Mouse (Mus musculus): ENCODE measurements at regions not wholly inside any gene's neighbourhood (a gene's known extent, or its start where the extent isn't known, plus 50 kb on each side); places are given as distances from the start of the nearest gene placed in this dataset.

- DNase-seq = peak; percentile 83
- H3K4me3 ChIP-seq (ENCODE audit: low read depth, low read length) = no peak overlapping the region
- peaks cover 14% of the 10 kb centered on the region for H3K4me1 ChIP-seq (ENCODE audit: insufficient read depth)
- ATAC-seq (ENCODE audit: insufficient read depth) = peak; percentile 39; the same call in 1 of the 2 replicates
- no peak overlapping the region for H3K9ac ChIP-seq
- H3K27ac ChIP-seq (ENCODE audit: low read depth) = 0 out of 2 replicates have a peak overlapping the region, but pooled peaks have one; percentile 31
- H3K4me2 ChIP-seq = peak overlapping the region; percentile 16; the same call in 1 of the 2 replicates
- 39% methylated on average over 20 of the region's 20 CpGs for WGBS
- H3K36me3 ChIP-seq (ENCODE audit: insufficient read depth) = no peaks in the 10 kb centered on the region
- TF ChIP-seq CTCF (IDR thresholded peaks at IDR 0.05; ENCODE audit: low read depth) = no peak
- no peaks in the 10 kb centered on the region for H3K27me3 ChIP-seq (ENCODE audit: insufficient read depth, low read length)
- no peaks in the 10 kb centered on the region for H3K9me3 ChIP-seq (ENCODE audit: low read depth, low read length)
Observed at GRCm38 (mm10) chr11:113046200-113047051, 264.4 kb downstream of the Sox9 start.

DNA sequence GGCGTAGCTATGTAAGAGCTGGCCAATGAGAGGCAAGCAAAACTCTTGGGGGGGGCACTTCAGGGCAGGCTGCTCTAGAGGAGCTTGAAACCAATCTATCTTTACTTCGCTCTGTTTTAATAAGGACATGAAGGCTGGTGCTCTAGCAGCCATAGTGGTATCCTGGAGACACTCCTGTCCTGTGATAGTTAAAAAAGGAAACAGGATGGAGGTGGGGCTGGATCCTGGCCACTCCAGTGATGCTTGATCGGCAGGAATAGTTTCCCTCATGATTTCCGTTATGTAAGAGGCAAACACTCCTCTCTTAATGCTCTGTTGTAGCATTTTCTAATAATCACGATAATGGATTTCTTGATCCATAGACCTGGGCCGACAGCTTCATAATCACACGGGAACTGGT is 266.1 kb downstream of the Sox9 start:
- TF ChIP-seq CTCF (IDR thresholded peaks at IDR 0.05; ENCODE audit: low read depth) = no peak
- Histone ChIP-seq H3K4me1 (ENCODE audit: insufficient read depth) (peaks cover 14% of the 10 kb centered on the region), H3K4me2 (no peak overlapping the region), H3K27me3 (ENCODE audit: insufficient read depth, low read length) (no peaks in the 10 kb centered on the region), H3K4me3 (ENCODE audit: low read depth, low read length) (no peak overlapping the region), H3K9me3 (ENCODE audit: low read depth, low read length) (no peaks in the 10 kb centered on the region), H3K36me3 (ENCODE audit: insufficient read depth) (no peaks in the 10 kb centered on the region), H3K9ac (no peak overlapping the region), H3K27ac (ENCODE audit: low read depth) (no peak overlapping the region)
- ATAC-seq (ENCODE audit: insufficient read depth) = no peak
- 67% methylated on average over 7 of the region's 7 CpGs for WGBS
- DNase-seq = no peak

DNA sequence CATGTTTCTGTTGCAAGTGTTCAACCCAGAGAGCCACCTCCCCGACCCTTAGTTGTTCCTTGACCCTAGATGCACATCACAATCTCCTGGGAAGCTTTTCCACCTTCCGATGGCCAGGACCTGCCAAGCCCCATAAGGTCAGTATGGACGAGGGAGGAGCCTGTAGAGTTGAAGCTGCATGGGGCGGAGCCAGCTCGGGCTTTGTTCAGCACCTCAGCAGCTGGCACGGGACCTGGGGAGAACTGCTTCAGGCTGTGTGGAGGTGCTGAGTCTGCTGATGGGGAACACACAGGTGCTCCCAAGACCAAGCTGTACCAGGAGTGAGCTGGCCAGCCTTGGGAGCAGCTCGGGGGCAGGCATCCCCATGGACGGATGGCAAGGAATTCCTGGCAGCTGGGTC is 267.6 kb downstream of the Sox9 start:
- H3K27me3 ChIP-seq (ENCODE audit: insufficient read depth, low read length) = no peaks in the 10 kb centered on the region
- ATAC-seq (ENCODE audit: insufficient read depth) = no peak
- DNase-seq = no peak
- WGBS = 58% methylated on average over 8 of the region's 8 CpGs
- no peak for TF ChIP-seq CTCF (IDR thresholded peaks at IDR 0.05; ENCODE audit: low read depth)
- peaks cover 9% of the 10 kb centered on the region; the same call in 1 of the 2 replicates for H3K4me1 ChIP-seq (ENCODE audit: insufficient read depth)
- no peak overlapping the region for H3K4me3 ChIP-seq (ENCODE audit: low read depth, low read length)
- no peaks in the 10 kb centered on the region for H3K36me3 ChIP-seq (ENCODE audit: insufficient read depth)
- no peak overlapping the region for H3K9ac ChIP-seq
- no peaks in the 10 kb centered on the region for H3K9me3 ChIP-seq (ENCODE audit: low read depth, low read length)
- H3K27ac ChIP-seq (ENCODE audit: low read depth) = no peak overlapping the region
- H3K4me2 ChIP-seq = no peak overlapping the region

DNA sequence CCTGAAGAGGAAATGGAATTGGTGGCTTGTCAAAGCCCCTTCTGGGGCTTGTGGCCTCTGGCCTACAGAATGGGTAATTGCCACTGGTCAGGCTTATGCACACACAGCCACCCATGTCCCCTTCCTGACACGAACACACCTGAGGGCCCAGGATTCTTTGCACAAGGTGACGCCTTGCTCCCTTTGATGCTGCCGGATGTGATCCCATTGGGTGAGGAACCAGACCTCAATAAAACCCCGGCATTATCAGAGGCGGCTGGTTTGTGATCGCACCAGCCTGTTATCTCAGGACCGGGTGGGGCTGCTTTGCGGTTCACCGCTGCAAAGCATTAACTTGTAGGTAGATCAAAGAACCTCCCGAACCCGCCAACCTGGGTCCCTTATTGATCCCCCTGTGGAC is 270.5 kb downstream of the Sox9 start:
- whole genome bisulfite sequencing = 87% methylated on average over 11 of the region's 11 CpGs
- H3K4me2 ChIP-seq = no peak overlapping the region
- ATAC-seq (ENCODE audit: insufficient read depth) (no peak), DNase-seq (no peak)
- H3K36me3 ChIP-seq (ENCODE audit: insufficient read depth) = no peaks in the 10 kb centered on the region
- TF ChIP-seq CTCF (IDR thresholded peaks at IDR 0.05; ENCODE audit: low read depth) = no peak
- H3K27me3 ChIP-seq (ENCODE audit: insufficient read depth, low read length) = no peaks in the 10 kb centered on the region
- no peak overlapping the region for H3K27ac ChIP-seq (ENCODE audit: low read depth)
- H3K9me3 ChIP-seq (ENCODE audit: low read depth, low read length) = no peaks in the 10 kb centered on the region
- no peak overlapping the region for H3K4me3 ChIP-seq (ENCODE audit: low read depth, low read length)
- H3K9ac ChIP-seq = no peak overlapping the region
- H3K4me1 ChIP-seq (ENCODE audit: insufficient read depth) = peaks cover 11% of the 10 kb centered on the region; the same call in 1 of the 2 replicates

DNA sequence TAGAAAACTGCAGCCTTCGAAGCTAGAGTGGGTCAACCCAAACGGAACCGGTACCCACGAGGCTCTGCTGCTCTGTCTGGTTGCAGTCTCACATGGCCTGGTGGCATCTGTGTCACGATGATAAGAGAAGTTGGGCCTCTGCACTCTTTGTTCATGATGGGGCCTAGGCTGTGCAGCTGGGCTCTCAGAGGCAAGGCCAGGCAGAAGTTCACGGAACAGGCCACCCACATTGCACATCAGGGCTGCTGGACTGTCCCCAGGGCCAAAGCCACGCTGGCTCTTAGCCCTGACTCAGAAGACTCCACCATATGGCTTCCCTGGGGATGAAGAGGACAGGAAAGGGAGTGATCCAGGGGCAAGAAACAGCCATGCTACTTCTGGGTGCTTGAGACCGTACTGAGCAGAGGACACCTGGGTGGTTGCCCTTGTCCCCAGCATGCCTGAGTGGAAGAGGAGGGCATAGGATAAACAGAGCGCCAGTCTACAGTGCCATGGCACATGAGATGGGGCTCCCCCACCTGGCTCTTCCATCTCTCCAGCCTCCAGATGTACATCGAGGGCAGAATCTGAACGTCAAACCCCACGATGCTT is 274.1 kb downstream of the Sox9 start:
- no peak for TF ChIP-seq CTCF (IDR thresholded peaks at IDR 0.05; ENCODE audit: low read depth)
- Histone ChIP-seq H3K9me3 (ENCODE audit: low read depth, low read length) (no peaks in the 10 kb centered on the region), H3K27ac (ENCODE audit: low read depth) (peak overlapping the region; percentile 1; the same call in 1 of the 2 replicates), H3K4me3 (ENCODE audit: low read depth, low read length) (no peak overlapping the region), H3K4me2 (no peak overlapping the region), H3K27me3 (ENCODE audit: insufficient read depth, low read length) (no peaks in the 10 kb centered on the region), H3K9ac (no peak overlapping the region), H3K36me3 (ENCODE audit: insufficient read depth) (no peaks in the 10 kb centered on the region), H3K4me1 (ENCODE audit: insufficient read depth) (peaks cover 20% of the 10 kb centered on the region)
- DNase-seq = peak; percentile 61
- 50% methylated on average over 12 of the region's 12 CpGs for WGBS
- peak; percentile 67 for ATAC-seq (ENCODE audit: insufficient read depth)

- Histone ChIP-seq H3K9me3 (ENCODE audit: low read depth, low read length) (no peaks in the 10 kb centered on the region), H3K27me3 (ENCODE audit: insufficient read depth, low read length) (no peaks in the 10 kb centered on the region), H3K9ac (no peak overlapping the region), H3K4me2 (no peak overlapping the region), H3K27ac (ENCODE audit: low read depth) (no peak overlapping the region), H3K36me3 (ENCODE audit: insufficient read depth) (no peaks in the 10 kb centered on the region), H3K4me3 (ENCODE audit: low read depth, low read length) (no peak overlapping the region), H3K4me1 (ENCODE audit: insufficient read depth) (peaks cover 24% of the 10 kb centered on the region)
- no peak for TF ChIP-seq CTCF (IDR thresholded peaks at IDR 0.05; ENCODE audit: low read depth)
- 14% methylated on average over 5 of the region's 5 CpGs for WGBS
- DNase-seq = peak; percentile 29
- peak; percentile 29; the same call in 1 of the 2 replicates for ATAC-seq (ENCODE audit: insufficient read depth)
Observed at GRCm38 (mm10) chr11:113056824-113057223, 274.8 kb downstream of the Sox9 start.

GRCm38 (mm10) chr11:113070365-113070764 is 288.3 kb downstream of the Sox9 start:
- 52% methylated on average over 4 of the region's 4 CpGs for WGBS
- TF ChIP-seq CTCF (IDR thresholded peaks at IDR 0.05; ENCODE audit: low read depth) = no peak
- Histone ChIP-seq H3K9me3 (ENCODE audit: low read depth, low read length) (no peaks in the 10 kb centered on the region), H3K4me2 (no peak overlapping the region), H3K4me3 (ENCODE audit: low read depth, low read length) (no peak overlapping the region), H3K36me3 (ENCODE audit: insufficient read depth) (no peaks in the 10 kb centered on the region), H3K27ac (ENCODE audit: low read depth) (no peak overlapping the region), H3K9ac (no peak overlapping the region), H3K4me1 (ENCODE audit: insufficient read depth) (no peaks in the 10 kb centered on the region), H3K27me3 (ENCODE audit: insufficient read depth, low read length) (no peaks in the 10 kb centered on the region)
- DNase-seq (peak; percentile 36), ATAC-seq (ENCODE audit: insufficient read depth) (no peak)

All from lung, embryonic 14.5 days (tissue).